Mouse (Mus musculus) midbrain, embryonic 11.5 days (tissue): ENCODE measurements around the gene Npas3. TPM values are rescaled to one million over a fixed set of nuclear protein-coding genes. Genes with fewer than 3 reads are reported as not detected.

Source experiments
- ATAC-seq: fragments of 200-750 bp; cut with Nextera tagmentation; 2 replicates; pipeline ENCODE4 v1.8.0; 2017; ENCODE audit warnings: moderate TSS enrichment, moderate library complexity; ENCODE audit not compliant: low FRiP score
- DNase-seq: peaks from one replicate; pipeline ENCODE4 v3.0.0; 2015; ENCODE audit warnings: low spot score; ENCODE audit errors: missing footprints
- H3K27ac ChIP-seq: fragments of 300-500 bp; sonication (generic); 2 replicates; pipeline ENCODE4 v1.5.1; 2014; ENCODE audit warnings: low read depth, low read length
- H3K27me3 ChIP-seq: fragments of 300-500 bp; sonication (generic); 2 replicates; pipeline ENCODE4 v1.6.1; 2014; ENCODE audit warnings: mild to moderate bottlenecking, low read length, moderate library complexity, mixed read lengths; ENCODE audit not compliant: control insufficient read depth, insufficient read depth
- H3K36me3 ChIP-seq: fragments of 300-500 bp; sonication (generic); 2 replicates; pipeline ENCODE4 v1.6.1; 2014; ENCODE audit warnings: mild to moderate bottlenecking, low read length, moderate library complexity, mixed read lengths; ENCODE audit not compliant: control insufficient read depth, insufficient read depth
- H3K4me1 ChIP-seq: fragments of 300-500 bp; sonication (generic); 2 replicates; pipeline ENCODE4 v1.6.1; 2014; ENCODE audit warnings: low read length; ENCODE audit not compliant: control insufficient read depth, insufficient read depth
- H3K4me2 ChIP-seq: fragments of 300-500 bp; sonication (generic); 2 replicates; pipeline ENCODE4 v1.6.1; 2014; ENCODE audit warnings: mild to moderate bottlenecking, moderate library complexity
- H3K4me3 ChIP-seq: fragments of 300-500 bp; sonication (generic); 2 replicates; pipeline ENCODE4 v1.5.1; 2014; ENCODE audit warnings: low read depth, low read length
- H3K9ac ChIP-seq: fragments of 300-500 bp; sonication (generic); 2 replicates; pipeline ENCODE4 v1.6.1; 2014; ENCODE audit warnings: low read length
- H3K9me3 ChIP-seq: fragments of 300-500 bp; sonication (generic); 2 replicates; pipeline ENCODE4 v1.6.1; 2016; ENCODE audit warnings: low read length; ENCODE audit not compliant: control insufficient read depth
- WGBS: fragments of 180-500 bp; shearing (Covaris S2); extraction: QIAGEN DNeasy Blood & Tissue Kit; methylation state at CpG from one replicate; pipeline ENCODE4 v1.1.7; 2014; 5-methylcytosine and 5-hydroxymethylcytosine counted together
- polyA plus RNA-seq: library from polyadenylated mRNA; unstranded; fragments of >200 nt; fragmentation: Nextera tagmentation; extraction: Ambion mirVana; gene quantifications from 2 replicates; pipeline ENCODE4 v1.2.1, GENCODE M21; 2014

Gene Npas3
- polyA plus RNA-seq, 1 experiment from 2014 or later = 17.7 TPM

- no peaks in the 10 kb centered on the region for H3K36me3 ChIP-seq
- H3K4me2 ChIP-seq = no peak overlapping the region
- H3K9ac ChIP-seq = no peak overlapping the region
- DNase-seq (peak; percentile 56), ATAC-seq (no peak)
- no peaks in the 10 kb centered on the region for H3K4me1 ChIP-seq
- WGBS = 95% methylated on average over 2 of the region's 2 CpGs
- no peaks in the 10 kb centered on the region for H3K27me3 ChIP-seq
- no peaks in the 10 kb centered on the region for H3K9me3 ChIP-seq
- H3K27ac ChIP-seq = no peak overlapping the region
- no peak overlapping the region for H3K4me3 ChIP-seq
These were observed 423.4 kb downstream of the Npas3 start for GRCm38 (mm10) chr12:53671846-53672245.

DNA sequence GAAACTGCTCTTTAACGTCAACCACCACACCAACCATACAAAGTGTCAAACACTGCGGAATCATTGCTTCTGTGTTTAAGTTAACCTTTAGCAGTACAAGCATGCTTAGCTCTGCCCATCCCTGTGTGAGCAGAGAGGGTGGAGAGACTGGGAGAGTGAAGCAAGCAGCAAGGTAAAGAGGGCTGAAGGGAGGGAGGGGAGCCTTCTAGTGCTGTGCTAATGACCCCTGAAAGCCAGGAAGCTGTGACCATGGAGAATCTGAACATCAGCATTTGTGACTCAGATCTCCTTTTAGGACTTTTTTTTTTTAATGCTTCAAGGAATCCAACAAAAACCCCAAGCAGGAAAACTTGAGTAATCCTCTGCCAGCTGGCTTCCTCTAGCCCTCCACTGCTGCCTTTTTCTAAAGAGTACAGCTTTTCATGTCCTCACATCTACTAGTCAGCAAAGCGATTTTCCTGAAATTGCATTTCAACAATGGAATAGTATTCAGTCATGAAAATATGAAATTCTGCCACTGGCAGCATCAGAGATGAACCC lies 428.7 kb downstream of the Npas3 start:
- ATAC-seq (no peak), DNase-seq (no peak)
- Histone ChIP-seq H3K27ac (no peak overlapping the region), H3K4me3 (no peak overlapping the region), H3K36me3 (no peaks in the 10 kb centered on the region), H3K4me1 (0 out of 2 replicates have a peak, but pooled peaks cover 2% of the 10 kb centered on the region), H3K27me3 (no peaks in the 10 kb centered on the region), H3K9ac (no peak overlapping the region), H3K9me3 (no peaks in the 10 kb centered on the region), H3K4me2 (no peak overlapping the region)
- WGBS = 84% methylated on average over 3 of the region's 3 CpGs

GRCm38 (mm10) chr12:53678166-53678565 lies 429.7 kb downstream of the Npas3 start:
- H3K4me1 ChIP-seq = 0 out of 2 replicates have a peak, but pooled peaks cover 2% of the 10 kb centered on the region
- no peak overlapping the region for H3K9ac ChIP-seq
- no peaks in the 10 kb centered on the region for H3K9me3 ChIP-seq
- DNase-seq = no peak
- H3K4me2 ChIP-seq = no peak overlapping the region
- no peaks in the 10 kb centered on the region for H3K27me3 ChIP-seq
- ATAC-seq = no peak
- 78% methylated on average over 3 of the region's 3 CpGs for WGBS
- H3K4me3 ChIP-seq = no peak overlapping the region
- no peaks in the 10 kb centered on the region for H3K36me3 ChIP-seq
- no peak overlapping the region for H3K27ac ChIP-seq

DNA sequence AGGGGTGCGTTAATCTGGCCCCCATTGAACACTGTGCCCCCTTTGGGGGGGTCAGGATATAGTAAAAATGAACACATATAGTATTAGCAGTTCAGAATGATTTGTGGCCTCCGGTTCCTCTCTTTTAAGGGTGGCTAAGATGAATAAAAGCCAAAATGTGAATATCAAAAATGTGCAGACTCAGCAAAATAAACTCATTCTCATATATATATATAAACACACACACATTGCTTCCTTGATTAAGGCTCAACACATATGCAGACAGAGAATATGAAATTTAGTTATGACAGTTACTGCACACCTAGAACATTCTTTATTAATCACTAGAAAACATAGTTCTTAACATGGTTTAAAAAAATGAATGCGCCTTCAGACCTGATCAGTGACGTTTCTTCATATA lies 430.7 kb downstream of the Npas3 start:
- H3K4me2 ChIP-seq = no peak overlapping the region
- H3K9ac ChIP-seq = no peak overlapping the region
- no peak overlapping the region for H3K27ac ChIP-seq
- 97% methylated on average over 4 of the region's 4 CpGs for WGBS
- ATAC-seq (no peak), DNase-seq (no peak)
- no peaks in the 10 kb centered on the region for H3K36me3 ChIP-seq
- H3K4me3 ChIP-seq = no peak overlapping the region
- no peaks in the 10 kb centered on the region for H3K27me3 ChIP-seq
- H3K4me1 ChIP-seq = 0 out of 2 replicates have a peak, but pooled peaks cover 2% of the 10 kb centered on the region
- H3K9me3 ChIP-seq = no peaks in the 10 kb centered on the region

- H3K4me1 ChIP-seq = peaks cover 4% of the 10 kb centered on the region; the same call in 1 of the 2 replicates
- no peak for ATAC-seq
- WGBS = 87% methylated on average over 3 of the region's 3 CpGs
- H3K4me2 ChIP-seq = no peak overlapping the region
- H3K9me3 ChIP-seq = no peaks in the 10 kb centered on the region
- H3K9ac ChIP-seq = no peak overlapping the region
- no peaks in the 10 kb centered on the region for H3K36me3 ChIP-seq
- no peak overlapping the region for H3K4me3 ChIP-seq
- H3K27ac ChIP-seq = no peak overlapping the region
- no peak for DNase-seq
- no peaks in the 10 kb centered on the region for H3K27me3 ChIP-seq
These were observed 432.0 kb downstream of the Npas3 start for GRCm38 (mm10) chr12:53680501-53680900.

- no peak overlapping the region for H3K9ac ChIP-seq
- no peaks in the 10 kb centered on the region for H3K36me3 ChIP-seq
- DNase-seq (no peak), ATAC-seq (no peak)
- 65% methylated on average over 3 of the region's 3 CpGs for WGBS
- no peak overlapping the region for H3K27ac ChIP-seq
- no peaks in the 10 kb centered on the region for H3K27me3 ChIP-seq
- no peaks in the 10 kb centered on the region for H3K9me3 ChIP-seq
- H3K4me2 ChIP-seq = no peak overlapping the region
- peaks cover 4% of the 10 kb centered on the region; the same call in 1 of the 2 replicates for H3K4me1 ChIP-seq
- no peak overlapping the region for H3K4me3 ChIP-seq
These were observed 433.6 kb downstream of the Npas3 start for GRCm38 (mm10) chr12:53682036-53682435.

DNA sequence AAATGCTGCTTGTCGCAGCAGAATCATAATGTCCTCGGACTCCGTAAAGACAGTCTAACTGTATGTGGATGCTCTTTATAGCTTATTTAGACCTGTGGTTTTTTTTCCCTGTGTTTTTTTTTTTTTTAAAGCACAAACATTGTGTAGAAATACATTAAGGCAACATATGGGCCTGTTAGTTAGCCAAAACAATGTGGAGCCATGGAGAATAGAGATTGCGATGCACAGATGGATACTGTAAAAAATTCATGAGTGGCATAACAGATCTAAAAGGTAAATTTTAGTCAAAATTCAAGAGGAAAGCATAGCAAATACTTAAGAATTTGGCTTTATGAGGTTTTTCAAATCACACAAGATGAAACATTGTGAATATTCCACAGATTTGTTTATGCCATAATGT lies 444.0 kb downstream of the Npas3 start:
- H3K4me2 ChIP-seq = no peak overlapping the region
- H3K27ac ChIP-seq = no peak overlapping the region
- H3K27me3 ChIP-seq = no peaks in the 10 kb centered on the region
- no peaks in the 10 kb centered on the region for H3K4me1 ChIP-seq
- WGBS = 96% methylated on average over 4 of the region's 4 CpGs
- no peaks in the 10 kb centered on the region for H3K9me3 ChIP-seq
- H3K36me3 ChIP-seq = no peaks in the 10 kb centered on the region
- H3K9ac ChIP-seq = no peak overlapping the region
- no peak for DNase-seq
- no peak overlapping the region for H3K4me3 ChIP-seq
- no peak for ATAC-seq

- no peak overlapping the region for H3K9ac ChIP-seq
- ATAC-seq (no peak), DNase-seq (no peak)
- H3K4me2 ChIP-seq = no peak overlapping the region
- no peak overlapping the region for H3K27ac ChIP-seq
- H3K27me3 ChIP-seq = no peaks in the 10 kb centered on the region
- H3K36me3 ChIP-seq = no peaks in the 10 kb centered on the region
- H3K4me1 ChIP-seq = no peaks in the 10 kb centered on the region
- WGBS = 88% methylated on average over 4 of the region's 4 CpGs
- H3K4me3 ChIP-seq = no peak overlapping the region
- H3K9me3 ChIP-seq = no peaks in the 10 kb centered on the region
These were observed 445.9 kb downstream of the Npas3 start for GRCm38 (mm10) chr12:53694346-53694745.

DNA sequence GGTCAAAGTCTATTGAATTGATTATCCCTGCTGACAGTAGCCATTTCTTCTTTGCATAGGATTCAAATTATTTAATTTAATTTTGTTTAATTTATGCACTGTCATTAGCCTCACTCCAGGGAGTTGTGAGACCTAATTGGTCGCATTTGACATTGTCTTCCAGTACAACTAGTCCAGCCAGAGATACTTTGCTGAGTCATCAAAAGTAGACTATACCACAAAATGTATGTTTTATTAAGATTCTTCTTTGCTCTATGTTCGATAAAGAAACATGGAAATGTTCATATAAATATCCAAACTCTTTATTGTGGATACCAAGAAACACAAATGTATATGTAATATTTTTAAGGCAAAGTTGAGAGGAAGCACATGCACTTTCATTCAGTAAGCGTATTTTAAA lies 446.8 kb downstream of the Npas3 start:
- Histone ChIP-seq H3K4me2 (no peak overlapping the region), H3K4me1 (no peaks in the 10 kb centered on the region), H3K27ac (no peak overlapping the region), H3K4me3 (no peak overlapping the region), H3K36me3 (no peaks in the 10 kb centered on the region), H3K27me3 (no peaks in the 10 kb centered on the region), H3K9me3 (no peaks in the 10 kb centered on the region), H3K9ac (no peak overlapping the region)
- ATAC-seq = no peak
- WGBS = 93% methylated on average over 3 of the region's 3 CpGs
- no peak for DNase-seq
